Mouse (Mus musculus): ENCODE measurements at regions not wholly inside any gene's neighbourhood (a gene's known extent, or its start where the extent isn't known, plus 50 kb on each side); places are given as distances from the start of the nearest gene placed in this dataset.

DNA sequence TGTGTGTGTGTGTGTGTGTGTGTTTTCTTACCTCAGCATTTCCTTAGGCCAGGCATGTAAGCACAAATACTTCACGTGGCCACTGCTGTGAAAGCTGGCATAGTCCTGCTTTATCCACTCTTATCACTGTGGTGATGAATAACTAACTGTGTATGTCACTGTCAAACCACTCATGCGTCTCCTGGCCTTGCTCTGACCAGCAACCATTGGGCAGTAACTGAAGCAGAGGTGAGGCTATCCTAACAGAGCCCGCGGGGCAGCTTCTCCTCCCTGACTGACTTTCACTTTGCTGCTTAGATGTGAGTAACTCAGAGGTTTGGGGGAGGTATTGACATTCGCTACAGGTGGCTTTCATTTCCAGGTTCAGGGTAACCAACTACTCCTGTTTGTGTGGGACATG lies 122.0 kb upstream of the Rnaseh2b start:
- 65% methylated on average over 5 of the region's 5 CpGs for WGBS
- no peak overlapping the region for H3K4me2 ChIP-seq (replicated peaks; ENCODE audit: low read depth, low read length)
- H3K36me3 ChIP-seq (ENCODE audit: control insufficient read depth, insufficient read depth, low read length), result no peaks in the 10 kb centered on the region

DNA sequence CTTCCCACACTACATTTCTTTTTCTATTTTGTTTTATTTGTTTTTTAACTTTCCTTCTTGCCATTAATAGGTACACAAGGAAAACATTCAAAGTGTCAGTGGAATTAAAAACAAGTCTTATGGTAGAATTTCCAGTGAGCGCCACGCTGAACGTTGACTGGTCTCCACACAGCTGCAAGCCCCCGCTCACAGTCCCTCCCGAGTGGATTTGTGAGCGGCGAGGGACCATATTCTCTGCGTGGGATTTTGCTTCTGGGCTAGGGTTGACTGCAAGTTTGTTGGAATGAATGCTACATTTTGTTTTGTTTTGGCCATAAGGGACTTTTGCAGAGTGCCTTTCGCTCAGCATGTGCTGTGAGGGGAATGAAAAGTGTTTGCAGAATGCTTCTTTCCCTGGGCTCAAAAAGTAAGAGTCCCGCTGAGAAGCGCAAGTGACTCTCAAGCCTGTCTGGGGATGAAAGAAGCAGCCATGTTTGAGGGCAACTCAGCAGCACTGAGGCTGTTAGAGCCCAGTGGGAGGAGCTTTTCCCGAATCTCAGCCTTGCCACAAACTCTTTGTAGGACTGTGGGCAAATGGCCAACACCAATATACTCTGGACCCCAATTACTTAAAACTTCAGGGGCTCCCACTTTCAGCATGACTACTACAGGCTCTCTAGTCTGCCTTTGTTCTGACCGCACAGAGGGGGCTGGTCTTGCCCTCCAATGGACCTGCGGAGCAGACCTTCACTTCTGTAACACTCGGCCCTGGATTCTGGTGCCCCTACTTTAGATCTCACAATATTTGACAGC lies 120.9 kb upstream of the Rnaseh2b start:
- no peaks in the 10 kb centered on the region for H3K4me1 ChIP-seq (replicated peaks; ENCODE audit: control insufficient read depth, insufficient read depth, low read length)
- no peaks in the 10 kb centered on the region for H3K9me3 ChIP-seq (ENCODE audit: control insufficient read depth, low read length)
- H3K4me2 ChIP-seq (replicated peaks; ENCODE audit: low read depth, low read length), result no peak overlapping the region
- WGBS, result 68% methylated on average over 15 of the region's 15 CpGs
- DNase-seq (ENCODE audit: low spot score) (no peak), ATAC-seq (ENCODE audit: low FRiP score) (no peak)
- no peak overlapping the region for H3K4me3 ChIP-seq (ENCODE audit: low read depth, low read length)
- H3K36me3 ChIP-seq (ENCODE audit: control insufficient read depth, insufficient read depth, low read length), result no peaks in the 10 kb centered on the region
- no peak overlapping the region for H3K9ac ChIP-seq (ENCODE audit: low read depth, low read length)
- H3K27ac ChIP-seq (ENCODE audit: low read depth, low read length), result no peak overlapping the region
- no peaks in the 10 kb centered on the region for H3K27me3 ChIP-seq (ENCODE audit: control insufficient read depth, insufficient read depth, low read length)

More for the DNA sequence above, 122.0 kb upstream of the Rnaseh2b start:
- H3K9me3 ChIP-seq (ENCODE audit: control insufficient read depth, low read length), result no peaks in the 10 kb centered on the region
- no peak for DNase-seq (ENCODE audit: low spot score)
- no peak overlapping the region for H3K27ac ChIP-seq (ENCODE audit: low read depth, low read length)
- H3K4me1 ChIP-seq (replicated peaks; ENCODE audit: control insufficient read depth, insufficient read depth, low read length), result no peaks in the 10 kb centered on the region
- H3K4me3 ChIP-seq (ENCODE audit: low read depth, low read length), result no peak overlapping the region
- ATAC-seq (ENCODE audit: low FRiP score), result no peak
- no peak overlapping the region for H3K9ac ChIP-seq (ENCODE audit: low read depth, low read length)
- no peaks in the 10 kb centered on the region for H3K27me3 ChIP-seq (ENCODE audit: control insufficient read depth, insufficient read depth, low read length)

DNA sequence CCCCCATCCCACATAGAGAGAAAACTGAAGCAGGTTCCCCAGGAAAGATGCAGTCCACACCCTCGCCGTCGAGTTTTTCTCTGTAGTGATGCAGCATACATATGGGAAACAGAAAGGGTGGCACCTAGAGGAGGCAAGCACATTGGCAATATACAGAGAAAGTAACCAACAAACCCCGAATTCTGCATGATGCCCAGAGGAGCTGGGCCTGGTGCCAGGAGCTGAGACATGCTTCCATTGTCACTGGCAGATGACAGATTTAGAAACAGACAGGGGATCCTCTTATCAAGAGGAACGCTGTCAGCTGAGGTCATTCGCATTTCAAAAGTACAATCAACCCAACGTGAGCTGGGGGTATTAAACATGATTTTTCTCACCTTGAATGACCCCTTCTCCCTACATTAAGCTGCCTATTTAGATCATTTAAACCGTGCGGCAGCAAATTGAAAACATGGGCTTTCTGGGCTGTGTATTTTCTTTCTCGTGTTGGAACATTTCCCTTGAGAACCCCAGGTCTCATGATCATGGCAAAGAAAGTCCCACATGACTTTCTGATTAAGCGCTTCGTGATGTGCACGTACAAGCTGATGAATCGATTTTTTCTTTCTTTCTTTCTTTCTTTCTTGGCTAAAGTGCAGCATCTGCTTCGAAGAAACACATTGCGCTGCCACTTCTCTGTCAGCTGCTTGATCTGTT lies 118.4 kb upstream of the Rnaseh2b start:
- no peak for ATAC-seq (ENCODE audit: low FRiP score)
- Histone ChIP-seq H3K9me3 (ENCODE audit: control insufficient read depth, low read length) (no peaks in the 10 kb centered on the region), H3K4me3 (ENCODE audit: low read depth, low read length) (no peak overlapping the region), H3K36me3 (ENCODE audit: control insufficient read depth, insufficient read depth, low read length) (no peaks in the 10 kb centered on the region), H3K4me1 (replicated peaks; ENCODE audit: control insufficient read depth, insufficient read depth, low read length) (no peaks in the 10 kb centered on the region), H3K4me2 (replicated peaks; ENCODE audit: low read depth, low read length) (no peak overlapping the region), H3K9ac (ENCODE audit: low read depth, low read length) (no peak overlapping the region), H3K27me3 (ENCODE audit: control insufficient read depth, insufficient read depth, low read length) (no peaks in the 10 kb centered on the region), H3K27ac (ENCODE audit: low read depth, low read length) (no peak overlapping the region)
- DNase-seq (ENCODE audit: low spot score), result no peak
- 73% methylated on average over 16 of the region's 16 CpGs for WGBS

DNA sequence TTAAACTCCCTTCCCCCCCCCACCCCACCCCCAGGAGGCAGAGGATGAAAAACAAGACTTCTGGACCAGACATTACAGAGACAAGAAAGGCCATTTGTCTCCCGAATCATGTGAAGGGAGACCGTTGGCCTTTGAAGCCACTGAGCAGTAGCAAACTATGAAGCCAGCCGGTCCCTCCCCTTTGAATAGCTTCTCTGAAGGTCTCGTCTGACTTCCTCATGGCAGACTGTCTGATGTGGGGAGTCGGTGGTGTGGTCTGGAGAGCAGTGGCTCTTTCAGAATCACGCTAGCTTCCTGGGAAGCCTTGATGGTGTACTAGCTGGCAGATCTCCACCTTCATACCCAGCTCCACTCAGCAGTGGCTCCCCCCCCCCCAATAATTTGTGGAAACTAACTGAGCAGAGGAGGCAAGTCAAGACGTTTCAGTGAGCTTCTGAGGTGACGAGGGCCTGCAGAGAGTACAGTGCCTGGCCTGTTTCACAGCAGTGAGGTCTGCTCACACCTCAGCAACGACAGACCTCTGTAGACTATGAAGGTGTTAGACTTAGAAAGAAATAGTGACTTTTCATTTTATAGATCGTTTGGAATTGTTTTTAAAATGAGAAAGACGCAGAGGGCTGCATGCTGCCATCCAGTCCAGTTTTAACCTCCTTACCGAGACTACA lies 116.9 kb upstream of the Rnaseh2b start:
- Histone ChIP-seq H3K27ac (ENCODE audit: low read depth, low read length) (no peak overlapping the region), H3K36me3 (ENCODE audit: control insufficient read depth, insufficient read depth, low read length) (no peaks in the 10 kb centered on the region), H3K4me1 (replicated peaks; ENCODE audit: control insufficient read depth, insufficient read depth, low read length) (no peaks in the 10 kb centered on the region), H3K9ac (ENCODE audit: low read depth, low read length) (no peak overlapping the region), H3K9me3 (ENCODE audit: control insufficient read depth, low read length) (no peaks in the 10 kb centered on the region), H3K4me2 (replicated peaks; ENCODE audit: low read depth, low read length) (no peak overlapping the region), H3K27me3 (ENCODE audit: control insufficient read depth, insufficient read depth, low read length) (no peaks in the 10 kb centered on the region), H3K4me3 (ENCODE audit: low read depth, low read length) (no peak overlapping the region)
- ATAC-seq (ENCODE audit: low FRiP score) (no peak), DNase-seq (ENCODE audit: low spot score) (no peak)
- WGBS, result 66% methylated on average over 12 of the region's 12 CpGs

- Histone ChIP-seq H3K27ac (ENCODE audit: low read depth, low read length) (no peak overlapping the region), H3K4me3 (ENCODE audit: low read depth, low read length) (no peak overlapping the region), H3K9ac (ENCODE audit: low read depth, low read length) (no peak overlapping the region), H3K4me1 (replicated peaks; ENCODE audit: control insufficient read depth, insufficient read depth, low read length) (no peaks in the 10 kb centered on the region), H3K27me3 (ENCODE audit: control insufficient read depth, insufficient read depth, low read length) (no peaks in the 10 kb centered on the region), H3K4me2 (replicated peaks; ENCODE audit: low read depth, low read length) (no peak overlapping the region), H3K9me3 (ENCODE audit: control insufficient read depth, low read length) (no peaks in the 10 kb centered on the region), H3K36me3 (ENCODE audit: control insufficient read depth, insufficient read depth, low read length) (no peaks in the 10 kb centered on the region)
- DNase-seq (ENCODE audit: low spot score), result no peak
- ATAC-seq (ENCODE audit: low FRiP score), result no peak
- WGBS, result 89% methylated on average over 5 of the region's 5 CpGs
These were observed 114.9 kb upstream of the Rnaseh2b start for GRCm38 (mm10) chr14:62177509-62177908.

- Histone ChIP-seq H3K9ac (ENCODE audit: low read depth, low read length) (no peak overlapping the region), H3K4me1 (replicated peaks; ENCODE audit: control insufficient read depth, insufficient read depth, low read length) (no peaks in the 10 kb centered on the region), H3K4me3 (ENCODE audit: low read depth, low read length) (no peak overlapping the region), H3K36me3 (ENCODE audit: control insufficient read depth, insufficient read depth, low read length) (no peaks in the 10 kb centered on the region), H3K9me3 (ENCODE audit: control insufficient read depth, low read length) (no peaks in the 10 kb centered on the region), H3K27me3 (ENCODE audit: control insufficient read depth, insufficient read depth, low read length) (no peaks in the 10 kb centered on the region), H3K27ac (ENCODE audit: low read depth, low read length) (no peak overlapping the region), H3K4me2 (replicated peaks; ENCODE audit: low read depth, low read length) (no peak overlapping the region)
- no peak for ATAC-seq (ENCODE audit: low FRiP score)
- WGBS, result 88% methylated on average over 11 of the region's 11 CpGs
- no peak for DNase-seq (ENCODE audit: low spot score)
These were observed 105.0 kb upstream of the Rnaseh2b start for GRCm38 (mm10) chr14:62187360-62187759.

- no peaks in the 10 kb centered on the region for H3K27me3 ChIP-seq (ENCODE audit: control insufficient read depth, insufficient read depth, low read length)
- H3K4me1 ChIP-seq (replicated peaks; ENCODE audit: control insufficient read depth, insufficient read depth, low read length), result 0 out of 2 replicates have a peak, but pooled peaks cover 2% of the 10 kb centered on the region
- H3K9me3 ChIP-seq (ENCODE audit: control insufficient read depth, low read length), result no peaks in the 10 kb centered on the region
- no peak overlapping the region for H3K4me3 ChIP-seq (ENCODE audit: low read depth, low read length)
- no peak for ATAC-seq (ENCODE audit: low FRiP score)
- DNase-seq (ENCODE audit: low spot score), result no peak
- H3K4me2 ChIP-seq (replicated peaks; ENCODE audit: low read depth, low read length), result no peak overlapping the region
- WGBS, result 82% methylated on average over 7 of the region's 7 CpGs
- H3K27ac ChIP-seq (ENCODE audit: low read depth, low read length), result no peak overlapping the region
- no peaks in the 10 kb centered on the region for H3K36me3 ChIP-seq (ENCODE audit: control insufficient read depth, insufficient read depth, low read length)
- H3K9ac ChIP-seq (ENCODE audit: low read depth, low read length), result no peak overlapping the region
These were observed 104.1 kb upstream of the Rnaseh2b start for GRCm38 (mm10) chr14:62188147-62188885.

- Histone ChIP-seq H3K9ac (ENCODE audit: low read depth, low read length) (no peak overlapping the region), H3K4me3 (ENCODE audit: low read depth, low read length) (no peak overlapping the region), H3K4me1 (replicated peaks; ENCODE audit: control insufficient read depth, insufficient read depth, low read length) (0 out of 2 replicates have a peak, but pooled peaks cover 2% of the 10 kb centered on the region), H3K4me2 (replicated peaks; ENCODE audit: low read depth, low read length) (no peak overlapping the region), H3K27me3 (ENCODE audit: control insufficient read depth, insufficient read depth, low read length) (no peaks in the 10 kb centered on the region), H3K9me3 (ENCODE audit: control insufficient read depth, low read length) (no peaks in the 10 kb centered on the region), H3K27ac (ENCODE audit: low read depth, low read length) (no peak overlapping the region), H3K36me3 (ENCODE audit: control insufficient read depth, insufficient read depth, low read length) (no peaks in the 10 kb centered on the region)
- no peak for DNase-seq (ENCODE audit: low spot score)
- 91% methylated on average over 2 of the region's 2 CpGs for WGBS
- ATAC-seq (ENCODE audit: low FRiP score), result no peak
These were observed 100.8 kb upstream of the Rnaseh2b start for GRCm38 (mm10) chr14:62191624-62192023.

Measured in hindbrain, embryonic 11.5 days (tissue).